In genomic region chr5:73787275-73787674, GRCm38 (mm10) we compare ENCODE assay signal across 26 mouse cellular contexts.
DNase-seq lines count a peak whose midpoint lies in the region; ATAC-seq and TF ChIP-seq lines count a peak whose summit lies in the region.
"Had no signal": no experiment of that assay in that cellular context is flagged by ENCODE, and none has a peak within 500 bp of the region (broad histone marks: within the 10 kb centered on the region; RNA-seq: fewer than 3 reads in every experiment).

No protein-coding gene starts in this region.

- peak; percentile 95 for ATAC-seq in lung, embryonic 14.5 days (ENCODE audit: insufficient read depth)
- no peak for ATAC-seq in midbrain, embryonic 13.5 days
- ATAC-seq: forebrain, postnatal 0 days; intestine, embryonic 16.5 days; liver, embryonic 12.5 days; liver, postnatal 0 days had no signal

- no peak overlapping the region for H3K4me2 ChIP-seq in lung, embryonic 14.5 days
- no peak overlapping the region for H3K4me2 ChIP-seq in midbrain, embryonic 13.5 days (replicated peaks)
- H3K4me2 ChIP-seq: embryonic facial prominence, embryonic 13.5 days; heart, embryonic 13.5 days; liver, embryonic 12.5 days; neural tube, embryonic 13.5 days had no signal

- peaks cover 19% of the 10 kb centered on the region for H3K4me1 ChIP-seq in lung, embryonic 14.5 days (ENCODE audit: insufficient read depth)
- peaks cover 5% of the 10 kb centered on the region; the same call in 1 of the 2 replicates for H3K4me1 ChIP-seq in midbrain, embryonic 10.5 days
- H3K4me1 ChIP-seq in midbrain, embryonic 13.5 days (replicated peaks), result no peaks in the 10 kb centered on the region
- peaks cover 28% of the 10 kb centered on the region for H3K4me1 ChIP-seq in embryonic facial prominence, embryonic 10.5 days
- H3K4me1 ChIP-seq in limb, embryonic 10.5 days, result peaks cover 36% of the 10 kb centered on the region
- H3K4me1 ChIP-seq: liver, embryonic 12.5 days; megakaryocyte, embryonic 14.5 days had no signal

- peak; percentile 93 for DNase-seq in lung, embryonic 14.5 days
- no peak for DNase-seq in lung, postnatal 14 days
- peak; percentile 20 for DNase-seq in midbrain, embryonic 10.5 days (ENCODE audit: low spot score)
- no peak for DNase-seq in embryonic facial prominence, embryonic 10.5 days (ENCODE audit: low spot score)
- no peak for DNase-seq in limb, embryonic 10.5 days (ENCODE audit: low spot score)
- DNase-seq in layer of hippocampus, postnatal 10 days (ENCODE audit: low spot score in 2 of 2), result no peak
- DNase-seq: adrenal gland, postnatal 36 days; B cell, adult 2 months; cerebellum, adult 2 months; cerebellum, postnatal 14 days; forebrain, postnatal 0 days; heart, postnatal 10 days; kidney, adult 8-10 months; kidney, postnatal 4 days; liver, postnatal 0 days; right cerebral cortex, postnatal 14 days; thymus, postnatal 4 days had no signal

- H3K36me3 ChIP-seq in lung, embryonic 14.5 days (ENCODE audit: insufficient read depth), result no peaks in the 10 kb centered on the region
- H3K36me3 ChIP-seq in midbrain, embryonic 10.5 days, result no peaks in the 10 kb centered on the region
- H3K36me3 ChIP-seq in midbrain, embryonic 13.5 days, result no peaks in the 10 kb centered on the region
- H3K36me3 ChIP-seq in embryonic facial prominence, embryonic 10.5 days (replicated peaks), result no peaks in the 10 kb centered on the region
- no peaks in the 10 kb centered on the region for H3K36me3 ChIP-seq in limb, embryonic 10.5 days
- H3K36me3 ChIP-seq: embryonic facial prominence, embryonic 13.5 days; forebrain, embryonic 10.5 days; heart, embryonic 13.5 days; liver, embryonic 12.5 days; neural tube, embryonic 13.5 days had no signal

- no peak overlapping the region for H3K27ac ChIP-seq in lung, embryonic 14.5 days (ENCODE audit: low read depth)
- H3K27ac ChIP-seq in midbrain, embryonic 10.5 days (replicated peaks), result no peak overlapping the region
- no peak overlapping the region for H3K27ac ChIP-seq in midbrain, embryonic 13.5 days
- H3K27ac ChIP-seq in embryonic facial prominence, embryonic 10.5 days (replicated peaks), result peak overlapping the region; percentile 32
- H3K27ac ChIP-seq in limb, embryonic 10.5 days, result peak overlapping the region; percentile 54
- H3K27ac ChIP-seq: embryonic facial prominence, embryonic 13.5 days; forebrain, embryonic 10.5 days; heart, embryonic 13.5 days; kidney, postnatal 0 days; liver, embryonic 12.5 days; neural tube, embryonic 13.5 days had no signal

- H3K9me3 ChIP-seq in lung, embryonic 14.5 days (ENCODE audit: low read depth, low read length), result no peaks in the 10 kb centered on the region
- H3K9me3 ChIP-seq in midbrain, embryonic 10.5 days (replicated peaks), result no peaks in the 10 kb centered on the region
- H3K9me3 ChIP-seq in midbrain, embryonic 13.5 days, result no peaks in the 10 kb centered on the region
- no peaks in the 10 kb centered on the region for H3K9me3 ChIP-seq in embryonic facial prominence, embryonic 10.5 days
- H3K9me3 ChIP-seq in limb, embryonic 10.5 days (replicated peaks), result no peaks in the 10 kb centered on the region
- H3K9me3 ChIP-seq: embryonic facial prominence, embryonic 13.5 days; forebrain, embryonic 10.5 days; heart, embryonic 13.5 days; liver, embryonic 12.5 days; megakaryocyte, embryonic 14.5 days; neural tube, embryonic 13.5 days had no signal

- 37% methylated on average over 5 of the region's 5 CpGs for WGBS in lung, embryonic 14.5 days
- 78% methylated on average over 5 of the region's 5 CpGs for WGBS in midbrain, embryonic 10.5 days
- 69% methylated on average over 5 of the region's 5 CpGs for WGBS in midbrain, embryonic 13.5 days
- WGBS in embryonic facial prominence, embryonic 10.5 days, result 75% methylated on average over 5 of the region's 5 CpGs
- WGBS in limb, embryonic 10.5 days, result 79% methylated on average over 5 of the region's 5 CpGs

- H3K9ac ChIP-seq in lung, embryonic 14.5 days, result no peak overlapping the region
- H3K9ac ChIP-seq in midbrain, embryonic 13.5 days (replicated peaks), result no peak overlapping the region
- H3K9ac ChIP-seq: embryonic facial prominence, embryonic 13.5 days; forebrain, postnatal 0 days; heart, embryonic 13.5 days; liver, embryonic 12.5 days; liver, postnatal 0 days; neural tube, embryonic 13.5 days had no signal

- no peak for TF ChIP-seq CTCF in lung, embryonic 14.5 days (IDR thresholded peaks at IDR 0.05; ENCODE audit: low read depth)

- H3K4me3 ChIP-seq in lung, embryonic 14.5 days (ENCODE audit: low read depth, low read length), result no peak overlapping the region
- H3K4me3 ChIP-seq in midbrain, embryonic 10.5 days, result no peak overlapping the region
- H3K4me3 ChIP-seq in midbrain, embryonic 13.5 days (replicated peaks), result no peak overlapping the region
- H3K4me3 ChIP-seq in embryonic facial prominence, embryonic 10.5 days, result no peak overlapping the region
- no peak overlapping the region for H3K4me3 ChIP-seq in limb, embryonic 10.5 days
- H3K4me3 ChIP-seq: embryonic facial prominence, embryonic 13.5 days; forebrain, embryonic 10.5 days; heart, embryonic 13.5 days; liver, embryonic 12.5 days; megakaryocyte, embryonic 14.5 days; neural tube, embryonic 13.5 days had no signal

- H3K27me3 ChIP-seq in lung, embryonic 14.5 days (ENCODE audit: insufficient read depth, low read length), result no peaks in the 10 kb centered on the region
- H3K27me3 ChIP-seq in midbrain, embryonic 10.5 days (ENCODE audit: low read depth, poor library complexity, severe bottlenecking), result no peaks in the 10 kb centered on the region
- H3K27me3 ChIP-seq in midbrain, embryonic 13.5 days, result no peaks in the 10 kb centered on the region
- no peaks in the 10 kb centered on the region for H3K27me3 ChIP-seq in embryonic facial prominence, embryonic 10.5 days (replicated peaks; ENCODE audit: low read depth, poor library complexity, severe bottlenecking)
- H3K27me3 ChIP-seq in limb, embryonic 10.5 days (ENCODE audit: low read depth, poor library complexity, severe bottlenecking), result no peaks in the 10 kb centered on the region
- H3K27me3 ChIP-seq: embryonic facial prominence, embryonic 13.5 days; heart, embryonic 13.5 days; liver, embryonic 12.5 days; neural tube, embryonic 13.5 days had no signal

Comparison
In these comparisons a context has a peak if more than half of its experiments do, and no peak if none do; other contexts are left out.
1. DNase-seq: peak in lung, embryonic 14.5 days (single experiment) and midbrain, embryonic 10.5 days (single experiment); none in lung, postnatal 14 days (single experiment), embryonic facial prominence, embryonic 10.5 days (single experiment), limb, embryonic 10.5 days (single experiment) and layer of hippocampus, postnatal 10 days (0 of 2).
2. H3K27ac ChIP-seq: peak in embryonic facial prominence, embryonic 10.5 days (single experiment) and limb, embryonic 10.5 days (single experiment); none in lung, embryonic 14.5 days (single experiment), midbrain, embryonic 10.5 days (single experiment) and midbrain, embryonic 13.5 days (single experiment).